ENCODE assay signal across 19 mouse cellular contexts in the genomic region with DNA sequence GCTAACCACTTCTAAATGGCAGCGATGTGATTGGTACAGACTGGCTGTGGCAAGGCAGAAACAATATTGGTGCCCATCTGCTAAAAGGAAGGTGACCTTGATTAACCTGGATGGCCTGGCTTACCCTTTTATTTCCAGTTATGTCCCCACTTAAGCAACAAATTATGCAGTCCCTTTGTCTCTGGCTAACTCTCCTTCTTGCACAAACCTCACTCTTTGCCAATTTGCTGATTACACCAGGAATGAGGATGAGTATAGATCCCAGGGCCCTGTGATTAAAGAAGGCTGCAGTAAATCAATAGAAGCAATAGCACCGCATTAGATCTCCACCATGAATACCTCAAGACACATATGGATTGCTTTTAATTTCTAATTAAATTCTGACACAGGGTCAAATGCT.
"Had no signal": no experiment of that assay in that cellular context is flagged by ENCODE, and none has a peak within 500 bp of the region (broad histone marks: within the 10 kb centered on the region; RNA-seq: fewer than 3 reads in every experiment).

No protein-coding gene starts in this region.

- H3K27ac ChIP-seq: macrophage; neural tube, embryonic 13.5 days; neural tube, embryonic 15.5 days had no signal

- ATAC-seq: midbrain, embryonic 16.5 days had no signal

- H3K27me3 ChIP-seq: megakaryocyte, embryonic 14.5 days; neural tube, embryonic 13.5 days; neural tube, embryonic 15.5 days had no signal

- H3K9ac ChIP-seq: lung, embryonic 14.5 days; neural tube, embryonic 13.5 days; neural tube, embryonic 15.5 days had no signal

- H3K36me3 ChIP-seq: neural tube, embryonic 13.5 days; neural tube, embryonic 15.5 days had no signal

- DNase-seq: lung, adult 18-20 months; lung, embryonic 14.5 days; lung, postnatal 10 days; midbrain, embryonic 14.5 days; retina, postnatal 1 day; right cerebral cortex, adult 18-20 months; right cerebral cortex, postnatal 25 days; right cerebral cortex, postnatal 4 days; spleen, adult 18-20 months; thymus, adult 18-20 months; thymus, postnatal 14 days; thymus, postnatal 36 days had no signal

- H3K4me2 ChIP-seq: lung, embryonic 14.5 days; midbrain, embryonic 11.5 days; neural tube, embryonic 13.5 days; neural tube, embryonic 15.5 days had no signal

- H3K9me3 ChIP-seq: neural tube, embryonic 13.5 days; neural tube, embryonic 15.5 days had no signal

- H3K4me3 ChIP-seq: megakaryocyte, embryonic 14.5 days; myocyte; neural tube, embryonic 13.5 days; neural tube, embryonic 15.5 days had no signal

- H3K4me1 ChIP-seq: megakaryocyte, embryonic 14.5 days had no signal
